Mouse (Mus musculus) cerebellum, adult 9-10 months (tissue): ENCODE data around the gene 6430548M08Rik.
A peak's percentile ranks its signal among the peaks of the same experiment; 100 is the strongest.

Source experiments
- DNase-seq: peaks from one replicate; pipeline ENCODE4 v3.0.0; 2022

Gene 6430548M08Rik

DNA sequence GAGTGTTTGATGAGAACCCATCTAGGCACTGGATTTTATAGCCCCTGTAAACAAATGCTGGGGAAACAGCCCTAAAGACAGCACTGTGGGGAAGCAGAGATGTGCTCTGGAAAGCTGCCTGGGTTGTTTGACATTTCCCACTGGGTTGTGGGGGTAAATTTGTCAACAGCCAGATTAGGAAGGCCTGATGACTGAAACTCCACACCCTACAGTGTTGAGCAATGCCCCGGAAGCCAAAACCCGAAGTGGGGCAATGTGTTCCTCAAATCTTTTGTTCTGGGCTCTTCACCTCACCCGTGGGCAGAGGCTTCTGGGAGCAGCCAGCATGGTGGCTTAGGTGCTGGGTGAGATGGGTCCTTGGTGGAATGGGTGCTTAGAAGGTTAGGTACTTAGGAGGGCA, 4.8 kb upstream of the 6430548M08Rik start:
- DNase-seq = no peak

DNA sequence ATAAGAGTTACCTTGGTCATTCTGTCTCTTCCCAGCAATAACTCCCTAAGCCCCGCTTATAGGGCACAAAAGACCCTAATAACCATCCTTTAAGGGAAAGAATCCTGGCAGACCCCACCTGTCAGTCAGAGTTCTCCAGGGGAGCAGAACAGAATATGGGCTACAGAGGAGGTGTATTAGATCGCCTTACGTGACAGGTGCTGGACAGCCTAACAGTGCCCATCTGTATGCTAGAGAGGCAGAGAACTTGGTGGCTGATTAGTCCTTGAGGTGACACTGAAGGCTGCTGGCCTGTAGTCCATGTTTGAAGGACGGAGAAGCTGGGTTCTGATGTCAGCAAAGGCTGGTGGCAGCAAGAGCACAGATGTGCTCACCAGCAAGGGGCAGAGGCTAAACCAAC, 3.0 kb upstream of the 6430548M08Rik start:
- DNase-seq = no peak

DNA sequence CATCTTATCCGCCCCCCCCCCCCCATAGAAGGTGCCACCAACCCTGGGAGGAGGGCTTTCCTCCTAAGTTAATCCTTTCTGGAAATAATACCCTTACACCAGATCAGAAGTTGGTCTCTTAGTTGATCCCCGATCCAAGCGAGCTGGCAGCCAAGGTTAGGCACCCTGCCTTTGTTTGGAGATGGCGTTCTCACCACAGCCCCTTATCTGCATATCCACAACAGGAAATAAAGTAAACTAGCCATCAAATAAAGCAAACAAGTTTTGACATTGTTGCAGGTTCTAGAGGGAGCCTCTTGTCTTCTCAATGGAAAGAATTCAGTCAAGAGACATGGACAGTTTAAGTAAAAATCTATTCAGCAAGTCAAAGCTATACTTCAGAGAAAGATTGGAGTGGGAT, 2.6 kb upstream of the 6430548M08Rik start:
- DNase-seq = no peak

DNA sequence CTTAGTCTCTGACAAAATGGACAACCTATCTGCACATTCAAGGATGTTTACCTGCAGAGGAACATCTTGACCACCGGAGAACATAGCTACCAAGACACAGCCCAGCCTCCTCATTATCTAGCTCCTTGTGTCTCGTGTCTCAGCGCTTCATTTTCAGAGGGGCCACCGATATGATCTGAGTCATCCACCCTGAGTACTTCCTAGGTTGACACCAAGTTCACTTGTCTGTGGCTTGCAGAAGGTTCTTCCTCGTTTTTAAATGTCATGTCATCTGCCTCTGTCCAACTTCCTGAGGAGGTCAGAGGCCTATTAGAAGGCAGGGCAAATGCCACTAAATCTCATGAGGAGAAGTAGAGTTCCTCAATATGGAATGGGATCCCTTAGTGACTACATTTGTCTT, 1.4 kb upstream of the 6430548M08Rik start:
- peak; percentile 51 for DNase-seq

DNA sequence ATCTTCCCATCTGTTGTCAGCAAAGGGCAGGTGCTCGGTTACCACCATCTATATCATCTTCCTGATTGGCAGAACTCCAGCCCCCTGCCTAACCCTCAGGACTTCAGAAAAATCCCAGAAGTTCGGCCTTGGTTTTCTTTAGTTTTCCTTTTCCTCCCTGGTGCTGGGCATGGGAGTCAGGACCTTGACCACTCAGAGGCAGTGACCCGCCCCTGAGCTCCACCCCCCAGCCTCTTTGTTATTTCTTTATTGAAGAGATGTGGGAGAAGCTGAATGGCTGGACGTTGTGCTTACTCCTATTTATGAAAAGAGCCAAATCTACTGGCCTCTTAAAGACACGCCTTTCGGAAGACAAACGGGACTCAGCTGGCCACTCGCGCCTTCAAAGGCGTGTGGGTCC, 646 bp upstream of the 6430548M08Rik start:
- DNase-seq = no peak

DNA sequence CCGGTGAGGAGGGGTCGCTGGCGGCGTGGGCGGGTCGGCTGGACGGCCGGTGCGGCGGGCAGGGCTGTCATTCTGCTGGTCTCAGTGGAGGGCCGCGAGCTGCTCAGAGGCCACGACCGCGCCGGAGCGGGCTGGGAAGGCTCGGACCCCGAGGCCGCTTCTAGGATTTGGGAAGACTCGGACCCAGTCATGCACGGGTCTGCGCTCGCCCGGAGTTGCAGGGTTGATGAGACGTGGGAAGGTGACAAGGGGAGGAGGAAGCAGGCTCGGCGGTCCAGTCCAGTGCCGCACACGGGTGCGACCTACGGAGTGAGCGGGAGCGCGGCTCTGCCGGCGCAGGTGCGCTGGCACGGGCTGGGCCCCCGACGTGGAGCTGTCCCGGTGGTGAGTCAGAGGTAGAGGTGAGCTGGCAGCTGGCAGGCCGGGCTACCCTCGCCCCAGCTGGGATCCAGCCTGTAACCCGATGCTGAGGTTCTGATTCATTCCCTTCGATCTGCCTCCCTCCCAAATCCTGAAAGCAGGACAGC, 426 bp downstream of the 6430548M08Rik start:
- peak; percentile 75 for DNase-seq

DNA sequence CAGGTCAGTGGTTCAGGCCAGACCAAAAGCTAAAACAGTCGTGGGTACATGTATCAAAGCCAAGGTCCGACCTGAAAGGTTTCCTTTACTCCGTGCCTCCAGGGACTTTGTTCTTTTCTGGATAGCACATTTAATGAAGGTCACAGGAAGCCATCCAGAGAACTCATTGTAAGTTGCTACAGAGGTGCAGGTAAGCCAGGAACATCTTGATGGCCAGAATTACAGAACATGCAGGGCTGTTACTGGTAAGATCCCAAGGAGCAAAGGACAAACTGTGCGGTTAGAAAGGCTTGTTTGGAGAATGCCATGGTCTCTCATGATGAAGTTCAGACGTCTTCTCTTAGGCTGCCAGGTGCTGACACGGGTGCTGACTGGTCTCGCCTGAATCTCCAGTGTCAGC, 2.6 kb downstream of the 6430548M08Rik start:
- no peak for DNase-seq

DNA sequence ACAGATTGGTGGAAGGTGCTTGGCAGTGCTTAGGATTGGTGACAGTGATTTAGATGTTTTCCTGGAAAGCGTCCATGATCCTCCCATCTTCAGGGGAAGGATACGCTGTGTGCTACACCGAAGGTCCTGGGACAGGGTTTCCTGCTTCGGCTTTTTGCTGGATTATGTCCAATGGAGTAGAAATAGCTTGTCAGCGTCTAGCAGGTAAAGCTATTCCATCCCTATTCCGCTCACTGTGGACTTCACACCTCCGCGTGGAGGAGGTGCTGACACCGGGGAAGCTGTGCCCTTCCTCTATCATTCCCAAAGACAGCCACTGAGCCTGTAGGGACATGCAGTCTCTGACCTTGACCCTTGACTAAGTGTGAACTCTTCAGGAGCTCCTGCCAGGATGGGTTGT, 4.2 kb downstream of the 6430548M08Rik start:
- no peak for DNase-seq

DNA sequence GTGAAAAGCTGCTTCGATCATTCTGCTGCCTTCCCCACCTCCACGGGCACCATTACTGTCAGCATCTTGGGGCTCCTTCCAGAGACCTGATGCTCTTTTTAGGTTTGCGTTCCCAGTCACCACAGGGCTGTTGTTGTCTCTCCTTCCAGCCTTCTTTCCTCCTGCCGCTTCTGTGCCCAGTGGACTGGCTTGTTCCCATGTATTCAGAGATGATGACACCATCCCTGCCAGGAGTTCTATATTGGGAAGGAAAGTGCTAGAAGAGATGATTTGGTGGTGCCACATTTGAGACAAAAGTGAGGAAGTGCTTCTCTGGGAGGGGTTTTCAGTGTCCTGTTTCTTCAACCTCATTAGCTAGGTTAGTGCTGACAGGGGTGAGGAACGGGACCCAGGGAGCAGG, 4.9 kb downstream of the 6430548M08Rik start:
- no peak for DNase-seq

DNA sequence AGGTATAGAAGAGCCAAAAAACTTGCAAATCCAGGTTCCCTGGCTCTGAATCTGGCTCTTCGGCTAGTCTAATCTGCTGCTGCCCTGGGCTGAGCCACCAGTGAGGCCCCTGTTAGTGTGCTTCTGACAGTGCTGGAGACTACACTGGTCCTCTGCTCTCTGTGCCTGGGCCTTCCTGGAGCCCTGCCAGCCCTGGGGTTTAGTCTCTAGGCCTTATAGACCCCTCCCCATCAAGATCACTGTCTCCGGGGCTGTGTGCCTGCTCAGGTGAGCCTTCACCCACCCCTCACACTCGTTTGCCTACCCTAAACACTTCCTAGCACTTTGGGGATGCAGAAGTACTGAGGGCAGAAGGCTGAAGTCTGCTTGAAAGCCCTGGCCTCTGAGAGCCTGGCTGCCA, 5.5 kb downstream of the 6430548M08Rik start:
- DNase-seq = no peak

DNA sequence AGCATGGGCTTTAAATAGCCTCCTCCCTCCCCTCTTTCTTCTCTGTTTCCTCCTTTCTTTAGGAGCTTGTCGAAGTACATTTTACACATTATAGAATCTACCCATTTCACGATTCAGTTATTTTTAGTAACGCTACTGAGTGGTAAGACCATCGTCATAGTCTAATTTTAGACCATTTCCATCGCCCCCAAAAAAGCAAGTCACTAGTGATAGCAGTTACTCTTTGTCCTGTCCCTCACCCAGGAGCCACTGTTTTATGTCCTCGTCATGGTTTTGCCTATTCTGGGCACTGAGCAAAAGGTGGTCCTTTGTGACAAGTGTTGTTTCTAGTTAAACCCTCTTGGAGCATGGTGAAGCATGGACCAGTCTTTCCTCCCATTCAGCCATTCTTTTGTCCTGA, 6.0 kb downstream of the 6430548M08Rik start:
- DNase-seq = no peak

DNA sequence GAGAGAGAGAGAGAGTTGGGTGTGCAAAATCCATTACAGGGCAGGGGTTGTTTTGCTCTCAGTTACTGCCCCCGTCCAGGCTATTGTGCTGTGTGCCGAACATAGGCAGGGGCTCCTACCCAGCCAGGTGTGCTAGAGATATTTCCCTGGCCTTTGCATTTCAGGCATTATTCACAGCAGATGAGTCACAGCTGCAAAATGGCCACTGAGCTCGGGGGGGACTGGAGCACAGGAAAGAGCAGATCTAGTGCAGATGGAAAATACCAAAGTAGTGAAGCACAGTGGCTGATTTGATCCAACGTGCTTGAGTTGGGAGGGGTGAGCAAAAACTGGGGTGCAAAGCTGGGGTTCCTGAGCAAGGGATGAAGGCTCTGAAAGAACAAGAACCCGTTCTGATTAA, 7.0 kb downstream of the 6430548M08Rik start:
- no peak for DNase-seq

DNA sequence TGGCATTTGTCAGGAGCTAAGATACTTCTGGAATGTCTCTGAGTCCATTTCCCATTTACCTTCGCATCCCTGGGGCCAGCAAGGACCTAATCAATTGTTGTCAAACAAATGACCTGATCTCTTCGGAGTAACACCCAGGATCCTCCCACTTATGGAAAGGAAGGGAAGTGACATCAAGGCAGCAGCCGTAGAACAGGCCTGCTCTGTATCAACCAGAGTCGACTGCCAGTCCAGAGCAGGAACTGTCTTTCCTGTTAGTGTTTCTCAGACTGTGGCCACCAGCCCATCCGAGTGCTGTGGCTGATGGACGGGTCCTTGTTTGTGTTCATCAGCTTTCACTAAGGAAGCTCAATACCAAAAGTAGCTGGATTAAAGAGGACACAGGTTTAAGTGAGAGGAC, 10.3 kb downstream of the 6430548M08Rik start:
- DNase-seq = no peak

DNA sequence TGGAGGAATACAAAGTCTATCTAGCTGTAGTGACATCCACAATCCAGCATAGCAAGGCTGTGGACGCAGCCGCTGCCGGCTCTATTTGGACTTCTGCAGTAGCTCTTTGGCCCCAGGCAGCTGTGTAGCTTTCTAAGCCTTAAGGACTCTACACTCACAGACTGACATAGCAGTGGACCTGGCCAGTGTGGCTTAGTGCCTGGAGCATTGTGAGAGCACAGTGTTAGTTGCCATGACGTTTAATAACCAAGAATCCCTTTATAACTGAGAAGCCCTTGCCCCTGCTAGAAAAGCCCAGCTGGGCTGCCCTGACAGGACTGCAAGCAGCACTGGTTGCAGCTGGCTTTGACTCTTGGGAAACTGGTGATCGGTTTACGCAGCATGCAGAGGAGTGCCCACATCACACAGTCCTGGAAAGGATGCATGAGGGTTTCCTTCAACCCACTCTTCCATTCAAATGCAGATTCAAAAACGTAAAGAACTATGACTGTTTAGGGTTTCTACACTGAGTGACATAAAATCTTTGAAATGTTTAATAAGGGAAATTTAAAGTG, 11.0 kb downstream of the 6430548M08Rik start:
- no peak for DNase-seq

DNA sequence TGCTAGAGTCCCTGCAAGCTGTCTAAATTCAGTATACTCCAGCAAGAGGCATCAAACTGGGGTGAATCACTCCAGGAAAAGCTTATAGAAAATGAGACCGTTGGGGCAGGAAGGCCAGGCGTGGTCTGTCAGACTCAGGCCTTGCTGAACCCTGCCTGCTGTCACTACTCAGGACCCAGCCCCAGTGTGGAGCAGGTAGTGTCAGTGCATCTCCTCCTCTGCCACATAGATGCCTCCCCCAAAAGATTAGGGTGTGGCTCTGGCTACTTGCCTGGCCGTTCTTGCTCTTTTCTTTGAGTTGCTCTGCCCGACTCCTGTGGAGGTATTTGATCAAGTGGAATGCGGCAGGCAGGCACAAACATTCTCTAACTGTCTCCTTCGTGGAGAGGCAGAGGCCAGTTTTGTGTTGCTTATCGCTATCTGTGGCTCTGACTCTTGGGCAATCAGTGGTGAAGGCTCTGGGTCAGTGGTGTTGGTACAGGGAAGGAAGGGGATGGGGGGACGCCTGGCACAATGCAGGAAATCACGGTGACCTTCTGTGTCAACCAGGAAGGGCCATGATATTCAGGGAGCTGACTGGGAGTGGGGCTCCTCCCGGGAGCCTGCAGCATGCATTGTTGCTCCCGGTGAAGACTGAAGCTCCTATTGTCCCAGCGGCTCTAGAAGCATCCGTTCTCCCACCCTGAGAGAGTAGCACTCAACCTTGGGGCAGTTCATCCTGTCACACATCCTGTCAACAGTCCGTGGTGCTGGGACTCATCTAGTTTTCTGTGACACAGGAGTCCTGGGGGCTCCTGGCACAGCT, 12.6 kb downstream of the 6430548M08Rik start:
- no peak for DNase-seq

DNA sequence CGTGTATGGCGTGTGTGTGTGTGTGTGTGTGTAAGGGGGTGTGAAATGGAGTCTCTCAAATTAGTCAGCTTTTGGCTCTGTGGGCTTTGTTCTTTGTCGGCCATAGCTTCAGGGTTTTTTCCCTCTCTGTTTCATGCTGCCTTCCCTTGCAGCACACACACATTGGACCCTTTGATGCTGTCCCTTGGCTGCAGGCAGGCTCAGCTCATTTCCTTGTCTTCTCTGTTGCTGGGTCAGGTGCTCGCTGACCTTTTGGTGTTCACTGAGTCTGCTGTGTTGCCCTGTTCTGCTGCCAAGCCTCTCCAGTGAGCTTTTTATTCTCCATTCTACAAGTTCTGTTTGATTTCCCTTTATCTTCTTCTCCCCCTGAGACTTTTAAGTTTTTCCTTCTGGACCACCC, 15.6 kb downstream of the 6430548M08Rik start:
- DNase-seq = no peak

DNA sequence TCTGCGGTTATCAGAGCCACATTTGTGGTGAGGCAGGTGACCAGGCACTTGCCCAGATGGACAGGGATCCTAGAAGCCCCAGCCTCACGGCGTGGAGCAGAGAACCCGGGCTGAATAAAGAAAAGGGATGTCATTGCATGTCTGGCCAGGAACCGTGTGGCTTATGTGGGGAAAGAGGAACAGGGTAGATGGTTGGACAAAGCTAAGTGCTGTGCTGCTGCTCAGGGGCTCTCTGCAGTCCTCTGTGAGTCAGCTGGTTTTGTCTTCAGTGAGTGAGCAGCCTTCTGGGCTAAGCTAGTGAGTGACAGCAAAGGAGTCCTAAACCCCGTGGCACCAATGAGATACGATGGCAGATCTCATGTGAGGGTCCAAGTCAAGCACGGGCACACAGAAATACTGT, 17.2 kb downstream of the 6430548M08Rik start:
- DNase-seq = no peak

DNA sequence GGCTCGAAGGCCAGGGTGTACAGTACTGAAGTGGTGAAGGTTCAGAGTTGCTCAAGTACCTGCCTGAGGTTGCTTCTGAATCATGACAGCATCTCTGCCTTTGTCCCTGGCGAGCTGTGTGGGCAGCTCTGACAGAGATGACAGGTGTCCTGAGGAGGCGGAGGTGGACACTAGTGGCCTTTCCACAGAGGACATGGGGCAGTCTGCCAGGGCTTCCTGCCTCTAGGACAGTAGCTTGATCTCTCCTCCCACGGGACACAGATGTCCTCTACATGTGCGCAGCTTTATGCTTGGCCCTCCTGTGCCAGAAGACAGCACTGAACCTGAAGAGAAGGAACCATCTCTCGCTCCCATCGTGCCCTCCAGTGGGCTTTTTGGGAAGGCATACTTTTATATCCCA, 19.2 kb downstream of the 6430548M08Rik start:
- peak; percentile 97 for DNase-seq

DNA sequence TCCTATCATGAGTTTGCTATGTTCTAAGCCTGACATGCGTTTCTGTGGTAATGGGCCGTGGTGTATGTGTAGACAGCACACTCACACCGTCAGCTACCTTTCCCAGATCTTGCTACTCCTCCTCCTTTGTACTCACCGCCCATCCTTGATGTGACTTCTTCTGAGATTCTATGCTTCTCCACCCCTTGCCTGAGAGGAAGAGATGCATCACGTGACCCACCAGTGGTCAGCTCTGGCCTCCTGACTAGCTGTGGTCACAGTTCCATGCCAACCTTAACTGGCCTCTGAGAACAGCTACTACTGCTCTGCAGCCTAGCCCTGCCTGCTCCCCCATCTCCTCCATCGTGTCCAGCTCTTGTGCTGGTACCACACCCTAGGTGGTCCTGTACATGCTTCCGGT, 21.7 kb downstream of the 6430548M08Rik start:
- no peak for DNase-seq

DNA sequence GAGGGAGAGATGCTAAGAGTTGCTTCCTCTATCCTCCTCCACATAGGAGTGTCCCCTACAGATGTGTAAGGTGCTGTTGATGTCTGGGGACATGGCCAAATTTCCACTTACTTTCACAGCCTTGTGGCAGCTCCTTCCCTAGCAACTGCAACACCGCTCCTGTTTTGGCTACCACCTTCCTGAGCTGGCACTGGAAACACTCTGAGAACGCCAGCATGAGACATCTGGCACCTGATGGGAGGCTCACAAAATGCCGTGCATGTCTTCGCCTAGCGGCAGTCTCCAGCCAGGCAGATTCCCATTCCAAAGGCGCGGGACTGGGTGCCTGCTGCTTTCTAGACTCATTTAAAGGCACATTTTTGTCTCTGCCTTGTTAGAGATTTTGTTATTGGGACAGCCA, 22.7 kb downstream of the 6430548M08Rik start:
- DNase-seq = peak; percentile 83

DNA sequence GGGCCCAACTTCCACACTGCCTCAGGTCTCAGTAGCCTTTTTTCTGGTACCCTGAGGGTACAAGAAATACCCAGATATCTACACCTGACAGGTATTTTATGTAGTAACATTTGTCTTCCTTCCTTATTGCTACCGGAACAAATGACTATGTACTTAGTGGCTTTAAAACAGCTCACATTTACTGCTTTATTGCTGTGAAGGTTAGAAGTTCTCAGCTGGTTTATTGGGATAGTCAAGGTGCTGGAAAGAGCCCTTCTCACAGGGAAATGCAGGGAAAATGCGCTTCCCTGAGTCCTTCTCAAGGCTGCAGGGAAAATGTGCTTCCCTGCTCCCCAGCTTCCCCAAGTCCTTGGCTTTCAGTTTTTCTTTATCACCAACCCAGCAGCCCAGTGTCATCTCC, 25.0 kb downstream of the 6430548M08Rik start:
- no peak for DNase-seq

DNA sequence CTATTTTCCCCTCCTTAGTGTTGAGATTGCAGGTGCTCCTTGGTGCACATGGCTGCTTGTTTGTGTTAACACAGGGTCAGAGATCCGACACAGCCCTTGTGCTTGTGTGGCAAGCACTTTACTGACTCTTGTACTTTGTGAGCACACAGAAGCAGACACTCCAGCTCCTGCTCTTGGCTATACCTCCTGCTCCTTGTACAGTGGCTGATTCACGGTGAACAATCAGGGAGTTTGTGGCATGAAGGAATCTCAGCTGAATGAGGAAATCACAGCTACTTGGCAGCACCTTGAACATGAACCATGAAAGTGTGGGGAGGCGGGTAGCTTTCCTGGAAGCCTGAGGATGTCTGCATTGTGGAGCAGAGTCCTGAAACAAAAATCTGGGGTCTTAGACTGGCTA, 26.8 kb downstream of the 6430548M08Rik start:
- DNase-seq = no peak

DNA sequence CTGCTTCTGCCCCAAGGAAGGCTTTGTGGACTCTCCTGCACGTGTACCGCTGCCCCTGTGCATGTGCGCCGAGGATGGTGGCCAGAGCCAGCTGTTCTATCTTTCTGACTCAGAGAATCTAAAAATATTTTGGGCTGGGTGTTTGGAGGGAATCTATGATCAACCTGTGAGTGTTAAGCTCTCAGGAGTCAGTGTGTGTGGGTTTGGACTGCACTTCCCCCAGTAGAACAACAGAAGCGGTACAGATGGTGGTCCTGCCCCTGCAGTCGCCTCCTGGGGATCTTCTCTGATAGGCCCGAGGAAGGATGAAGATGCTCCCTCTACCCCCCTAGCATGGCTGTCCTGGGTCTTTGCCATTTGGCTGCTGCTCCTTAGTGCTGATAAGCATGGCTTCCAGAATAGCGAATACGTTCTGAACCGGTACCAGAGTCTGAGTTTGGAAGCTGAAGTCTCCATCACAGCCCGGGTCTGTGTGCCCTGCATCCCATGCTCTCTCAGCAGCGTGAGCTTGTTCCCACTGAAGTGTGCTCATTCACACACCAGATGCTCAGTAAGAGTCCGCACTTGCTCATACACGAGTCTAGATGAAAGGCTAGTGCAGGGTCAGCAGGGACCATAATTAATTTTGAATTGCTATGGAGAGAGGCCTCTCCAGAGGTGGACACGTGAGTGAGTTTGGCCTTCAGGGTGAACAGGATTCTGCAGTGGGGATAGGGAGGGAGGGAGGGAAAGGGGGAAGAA, 30.1 kb downstream of the 6430548M08Rik start:
- DNase-seq = peak; percentile 71
